Comparison of ENCODE assay signal across 7 mouse cellular contexts in genomic region chr12:86823488-86823854, GRCm38 (mm10).
DNase-seq lines count a peak whose midpoint lies in the region; ATAC-seq and TF ChIP-seq lines count a peak whose summit lies in the region.

No protein-coding gene starts in this region.

- peak overlapping the region; percentile 69 for H3K9ac ChIP-seq in lung, embryonic 16.5 days (ENCODE audit: low read length)

- ATAC-seq in lung, embryonic 16.5 days (ENCODE audit: low read depth): no peak
- no peak for ATAC-seq in inflammation-experienced regulatory T-cells, adult 6 months

- H3K4me2 ChIP-seq in lung, embryonic 16.5 days (ENCODE audit: low read depth, low read length): peak overlapping the region; percentile 62

- H3K4me3 ChIP-seq in lung, embryonic 16.5 days (ENCODE audit: low read length): peak overlapping the region; percentile 39
- peak overlapping the region; percentile 44 for H3K4me3 ChIP-seq in forebrain, embryonic 10.5 days
- H3K4me3 ChIP-seq in limb, embryonic 10.5 days: peak overlapping the region; percentile 47
- peak overlapping the region; percentile 30 for H3K4me3 ChIP-seq in olfactory bulb, adult 2 months (ENCODE audit: insufficient read depth, low read depth, low read length)

- TF ChIP-seq CTCF in olfactory bulb, adult 2 months (IDR thresholded peaks at IDR 0.05; ENCODE audit: insufficient read depth, low read depth, low read length): no peak

- WGBS in lung, embryonic 16.5 days: 52% methylated on average over 4 of the region's 4 CpGs
- 38% methylated on average over 4 of the region's 4 CpGs for WGBS in forebrain, embryonic 10.5 days
- 67% methylated on average over 4 of the region's 4 CpGs for WGBS in limb, embryonic 10.5 days
- WGBS in olfactory bulb, adult 2 months: 36% methylated on average over 4 of the region's 4 CpGs

- no peaks in the 10 kb centered on the region for H3K9me3 ChIP-seq in lung, embryonic 16.5 days (ENCODE audit: control insufficient read depth, low read length)
- H3K9me3 ChIP-seq in forebrain, embryonic 10.5 days: no peaks in the 10 kb centered on the region
- H3K9me3 ChIP-seq in limb, embryonic 10.5 days (replicated peaks): no peaks in the 10 kb centered on the region

- no peaks in the 10 kb centered on the region for H3K27me3 ChIP-seq in lung, embryonic 16.5 days (ENCODE audit: control insufficient read depth, insufficient read depth, low read depth, low read length)
- peaks cover 7% of the 10 kb centered on the region; the same call in 1 of the 2 replicates for H3K27me3 ChIP-seq in forebrain, embryonic 10.5 days (ENCODE audit: poor library complexity, severe bottlenecking)
- H3K27me3 ChIP-seq in limb, embryonic 10.5 days (ENCODE audit: low read depth, poor library complexity, severe bottlenecking): no peaks in the 10 kb centered on the region

- DNase-seq in lung, postnatal 10 days: no peak
- DNase-seq in forebrain, embryonic 10.5 days (ENCODE audit: extremely low spot score, low spot score): no peak
- DNase-seq in limb, embryonic 10.5 days (ENCODE audit: low spot score): peak; percentile 53
- no peak for DNase-seq in layer of hippocampus, adult 8-10 months (ENCODE audit: low spot score in 2 of 2)

- peak overlapping the region; percentile 96 for H3K27ac ChIP-seq in lung, embryonic 16.5 days (ENCODE audit: low read length)
- peak overlapping the region; percentile 95 for H3K27ac ChIP-seq in forebrain, embryonic 10.5 days
- H3K27ac ChIP-seq in limb, embryonic 10.5 days: peak overlapping the region; percentile 95
- peak overlapping the region; percentile 99 for H3K27ac ChIP-seq in olfactory bulb, adult 2 months (ENCODE audit: insufficient read depth, low read depth, low read length)

- no peak for TF ChIP-seq POLR2A in olfactory bulb, adult 2 months (IDR thresholded peaks at IDR 0.05; ENCODE audit: insufficient read depth, low read depth, low read length)

- peaks cover 59% of the 10 kb centered on the region for H3K4me1 ChIP-seq in lung, embryonic 16.5 days (replicated peaks; ENCODE audit: control insufficient read depth, insufficient read depth, low read length)
- H3K4me1 ChIP-seq in forebrain, embryonic 10.5 days: peaks cover 71% of the 10 kb centered on the region
- H3K4me1 ChIP-seq in limb, embryonic 10.5 days: peaks cover 62% of the 10 kb centered on the region
- H3K4me1 ChIP-seq in olfactory bulb, adult 2 months (ENCODE audit: control insufficient read depth, insufficient read depth, low read length): peaks cover 43% of the 10 kb centered on the region

- H3K36me3 ChIP-seq in lung, embryonic 16.5 days (ENCODE audit: control insufficient read depth, insufficient read depth, low read length): no peaks in the 10 kb centered on the region
- H3K36me3 ChIP-seq in forebrain, embryonic 10.5 days (replicated peaks): no peaks in the 10 kb centered on the region
- no peaks in the 10 kb centered on the region for H3K36me3 ChIP-seq in limb, embryonic 10.5 days
